ENCODE assay signal across 9 mouse cellular contexts in genomic region chr5:123933957-123934591, GRCm38 (mm10). TPM values are rescaled to one million over a fixed set of nuclear protein-coding genes. Genes with fewer than 3 reads are reported as not detected.
DNase-seq lines count a peak whose midpoint lies in the region; ATAC-seq lines count a peak whose summit lies in the region.
"Had no signal": no experiment of that assay in that cellular context is flagged by ENCODE, and none has a peak within 500 bp of the region (broad histone marks: within the 10 kb centered on the region; RNA-seq: fewer than 3 reads in every experiment).

No protein-coding gene starts in this region.

- H3K27ac ChIP-seq in embryonic facial prominence, embryonic 13.5 days: no peak overlapping the region
- H3K27ac ChIP-seq in liver, embryonic 16.5 days (ENCODE audit: low read length): peak overlapping the region; percentile 78

- peak overlapping the region; percentile 27; the same call in 1 of the 2 replicates for H3K4me2 ChIP-seq in embryonic facial prominence, embryonic 13.5 days
- H3K4me2 ChIP-seq in liver, embryonic 16.5 days (ENCODE audit: low read depth, low read length): peak overlapping the region; percentile 54

- no peak for ATAC-seq in megakaryocyte, adult 5-6 weeks (ENCODE audit: poor library complexity, severe bottlenecking)
- ATAC-seq in embryonic facial prominence, embryonic 13.5 days (ENCODE audit: insufficient number of reproducible peaks, insufficient read depth, low FRiP score, low TSS enrichment, low read depth): no peak
- peak; percentile 39 for ATAC-seq in liver, embryonic 16.5 days (ENCODE audit: low read depth)

- 32% methylated on average over 18 of the region's 18 CpGs for WGBS in embryonic facial prominence, embryonic 13.5 days
- WGBS in liver, embryonic 16.5 days (ENCODE audit: insufficient replicate concordance): 24% methylated on average over 18 of the region's 18 CpGs

- H3K9ac ChIP-seq in embryonic facial prominence, embryonic 13.5 days: peak overlapping the region; percentile 11; the same call in 1 of the 2 replicates
- H3K9ac ChIP-seq in liver, embryonic 16.5 days (ENCODE audit: low read depth, low read length): peak overlapping the region; percentile 46

- H3K9me3 ChIP-seq in megakaryocyte, embryonic 14.5 days: no peaks in the 10 kb centered on the region
- no peaks in the 10 kb centered on the region for H3K9me3 ChIP-seq in embryonic facial prominence, embryonic 13.5 days
- H3K9me3 ChIP-seq in liver, embryonic 16.5 days (replicated peaks; ENCODE audit: control insufficient read depth, low read length): no peaks in the 10 kb centered on the region

- peak overlapping the region; percentile 72 for H3K4me3 ChIP-seq in megakaryocyte, embryonic 14.5 days (replicated peaks)
- no peak overlapping the region for H3K4me3 ChIP-seq in embryonic facial prominence, embryonic 13.5 days
- peak overlapping the region; percentile 45 for H3K4me3 ChIP-seq in liver, embryonic 16.5 days (ENCODE audit: low read depth, low read length)

- H3K4me1 ChIP-seq in megakaryocyte, embryonic 14.5 days: peaks cover 50% of the 10 kb centered on the region
- peaks cover 11% of the 10 kb centered on the region for H3K4me1 ChIP-seq in embryonic facial prominence, embryonic 13.5 days
- peaks cover 14% of the 10 kb centered on the region for H3K4me1 ChIP-seq in liver, embryonic 16.5 days (ENCODE audit: control insufficient read depth, low read depth, low read length)

- H3K27me3 ChIP-seq in megakaryocyte, embryonic 14.5 days (replicated peaks): peaks cover 2% of the 10 kb centered on the region
- no peaks in the 10 kb centered on the region for H3K27me3 ChIP-seq in embryonic facial prominence, embryonic 13.5 days
- H3K27me3 ChIP-seq in liver, embryonic 16.5 days (ENCODE audit: control insufficient read depth, insufficient read depth, low read depth, low read length): no peaks in the 10 kb centered on the region

- H3K36me3 ChIP-seq in megakaryocyte, embryonic 14.5 days (replicated peaks; ENCODE audit: low read length): peaks cover 5% of the 10 kb centered on the region
- 0 out of 2 replicates have a peak, but pooled peaks cover 3% of the 10 kb centered on the region for H3K36me3 ChIP-seq in embryonic facial prominence, embryonic 13.5 days
- H3K36me3 ChIP-seq in liver, embryonic 16.5 days (ENCODE audit: control insufficient read depth, insufficient read depth): no peaks in the 10 kb centered on the region

- DNase-seq in adrenal gland, postnatal 10 days: peak; percentile 16
- DNase-seq in adrenal gland, adult 2 months: no peak
- DNase-seq in spleen, postnatal 36 days (ENCODE audit: low spot score in 2 of 2): no peak
- DNase-seq in layer of hippocampus, adult 9-11 months: no peak

RNA-seq across cellular contexts. Expression of gene Ccdc62, which starts 3.6 kb away (rescaled TPM):
- 1 to 10 TPM; 3.2 to 7.6 TPM for total RNA-seq in adrenal gland, postnatal 10 days (2021)
- 1 to 10 TPM; 2.4 to 5.7 TPM for total RNA-seq in adrenal gland, adult 2 months (2021)
- polyA plus RNA-seq in adrenal gland, adult 2 months (2012; rRNA removed): 2.4 and 3.2 TPM in 2 replicates
- 2.1 TPM in 1 of 2 replicates, not detected in the other for polyA plus RNA-seq in megakaryocyte, embryonic 14.5 days (2012; ENCODE audit: insufficient read depth, low replicate concordance)
- total RNA-seq in megakaryocyte, adult 5-6 weeks (2015): 1.1 and 1.5 TPM in 2 replicates
- 0.16 and 0.62 TPM in 2 replicates for total RNA-seq in megakaryocyte, adult 5-6 weeks (2017)
- polyA plus RNA-seq in embryonic facial prominence, embryonic 13.5 days (2015; fragmentation: Nextera tagmentation; extraction: Ambion mirVana): 8.6 and 9.5 TPM in 2 replicates
- 2.2 and 2.4 TPM in 2 replicates for polyA plus RNA-seq in liver, embryonic 16.5 days (2015; fragmentation: Nextera tagmentation; extraction: Ambion mirVana)

RNA-seq across cellular contexts. Expression of gene Gm43518, which starts 6.9 kb away (rescaled TPM):
- not detected for total RNA-seq in adrenal gland, postnatal 10 days (2021)
- 1 to 10 TPM; 1.9 to 2.0 TPM for total RNA-seq in adrenal gland, adult 2 months (2021)
- not detected in 2 replicates for polyA plus RNA-seq in adrenal gland, adult 2 months (2012; rRNA removed)
- polyA plus RNA-seq in megakaryocyte, embryonic 14.5 days (2012; ENCODE audit: insufficient read depth, low replicate concordance): not detected in 2 replicates
- total RNA-seq in megakaryocyte, adult 5-6 weeks (2015): not detected in 2 replicates
- 0.73 TPM in 1 of 2 replicates, not detected in the other for total RNA-seq in megakaryocyte, adult 5-6 weeks (2017)
- 3.9 and 4.6 TPM in 2 replicates for polyA plus RNA-seq in embryonic facial prominence, embryonic 13.5 days (2015; fragmentation: Nextera tagmentation; extraction: Ambion mirVana)
- 1.3 and 1.7 TPM in 2 replicates for polyA plus RNA-seq in liver, embryonic 16.5 days (2015; fragmentation: Nextera tagmentation; extraction: Ambion mirVana)
- polyA plus RNA-seq: C2C12 had no signal

RNA-seq across cellular contexts. Expression of gene Denr, which starts 27.1 kb away (rescaled TPM):
- total RNA-seq in adrenal gland, postnatal 10 days (2021): 10 to 100 TPM; 68.0 to 74.5 TPM
- total RNA-seq in adrenal gland, adult 2 months (2021): 10 to 100 TPM; 80.5 to 93.0 TPM
- polyA plus RNA-seq in adrenal gland, adult 2 months (2012; rRNA removed): 7.8 and 10.7 TPM in 2 replicates
- 3.0 and 91.3 TPM in 2 replicates for polyA plus RNA-seq in megakaryocyte, embryonic 14.5 days (2012; ENCODE audit: insufficient read depth, low replicate concordance)
- total RNA-seq in megakaryocyte, adult 5-6 weeks (2015): 44.6 and 55.2 TPM in 2 replicates
- 32.4 and 34.3 TPM in 2 replicates for total RNA-seq in megakaryocyte, adult 5-6 weeks (2017)
- 167 and 174 TPM in 2 replicates for polyA plus RNA-seq in embryonic facial prominence, embryonic 13.5 days (2015; fragmentation: Nextera tagmentation; extraction: Ambion mirVana)
- 37.6 and 40.6 TPM in 2 replicates for polyA plus RNA-seq in liver, embryonic 16.5 days (2015; fragmentation: Nextera tagmentation; extraction: Ambion mirVana)

RNA-seq across cellular contexts. Expression of gene Hip1r, which starts 39.4 kb away (rescaled TPM):
- total RNA-seq in adrenal gland, postnatal 10 days (2021): 10 to 100 TPM; 18.2 to 22.5 TPM
- 10 to 100 TPM; 16.4 to 19.3 TPM for total RNA-seq in adrenal gland, adult 2 months (2021)
- 6.5 and 10.4 TPM in 2 replicates for polyA plus RNA-seq in adrenal gland, adult 2 months (2012; rRNA removed)
- 5.4 and 11.0 TPM in 2 replicates for polyA plus RNA-seq in megakaryocyte, embryonic 14.5 days (2012; ENCODE audit: insufficient read depth, low replicate concordance)
- 6.0 and 6.6 TPM in 2 replicates for total RNA-seq in megakaryocyte, adult 5-6 weeks (2015)
- 12.1 and 13.0 TPM in 2 replicates for total RNA-seq in megakaryocyte, adult 5-6 weeks (2017)
- polyA plus RNA-seq in embryonic facial prominence, embryonic 13.5 days (2015; fragmentation: Nextera tagmentation; extraction: Ambion mirVana): 9.6 and 12.3 TPM in 2 replicates
- 12.4 and 16.3 TPM in 2 replicates for polyA plus RNA-seq in liver, embryonic 16.5 days (2015; fragmentation: Nextera tagmentation; extraction: Ambion mirVana)

RNA-seq across cellular contexts. Expression of gene Hcar1, which starts 54.3 kb away (rescaled TPM):
- total RNA-seq in adrenal gland, postnatal 10 days (2021): 10 to 100 TPM in 1 of 2 experiments, 1 to 10 TPM in 1; 8.1 to 17.5 TPM
- 10 to 100 TPM in 1 of 2 experiments, 1 to 10 TPM in 1; 6.1 to 26.6 TPM for total RNA-seq in adrenal gland, adult 2 months (2021)
- polyA plus RNA-seq in adrenal gland, adult 2 months (2012; rRNA removed): 13.9 and 25.3 TPM in 2 replicates
- 0.50 TPM in 1 of 2 replicates, not detected in the other for polyA plus RNA-seq in megakaryocyte, embryonic 14.5 days (2012; ENCODE audit: insufficient read depth, low replicate concordance)
- not detected in 2 replicates for total RNA-seq in megakaryocyte, adult 5-6 weeks (2015)
- 0.04 TPM in 1 of 2 replicates, not detected in the other for total RNA-seq in megakaryocyte, adult 5-6 weeks (2017)
- polyA plus RNA-seq in embryonic facial prominence, embryonic 13.5 days (2015; fragmentation: Nextera tagmentation; extraction: Ambion mirVana): 0.23 and 0.28 TPM in 2 replicates
- 0.08 and 0.15 TPM in 2 replicates for polyA plus RNA-seq in liver, embryonic 16.5 days (2015; fragmentation: Nextera tagmentation; extraction: Ambion mirVana)
